In the genomic region with DNA sequence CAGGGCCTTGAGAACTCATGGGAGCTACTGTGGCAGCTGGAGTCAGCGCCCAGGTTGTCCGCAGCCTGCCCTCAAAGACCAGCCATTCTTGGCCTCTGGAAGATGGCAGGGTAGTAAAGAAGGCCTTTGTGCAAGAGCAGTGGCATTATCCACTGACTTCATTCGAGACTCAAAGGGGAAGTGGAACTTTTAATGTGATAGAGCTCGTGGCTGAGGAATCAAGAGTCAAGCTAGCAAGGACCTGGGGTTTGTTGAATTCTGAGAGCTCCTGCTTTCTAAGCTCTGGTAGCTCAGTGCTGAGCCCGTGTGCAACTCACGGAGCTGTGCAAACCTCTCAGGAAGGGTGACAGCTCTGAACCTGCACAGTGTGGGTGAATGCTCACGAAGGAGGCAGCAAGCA, we compare ENCODE assay signal across 19 mouse cellular contexts. TPM values are rescaled to one million over a fixed set of nuclear protein-coding genes. Genes with fewer than 3 reads are reported as not detected.
DNase-seq lines count a peak whose midpoint lies in the region; ATAC-seq and TF ChIP-seq lines count a peak whose summit lies in the region.
"Had no signal": no experiment of that assay in that cellular context is flagged by ENCODE, and none has a peak within 500 bp of the region (broad histone marks: within the 10 kb centered on the region; RNA-seq: fewer than 3 reads in every experiment).

No protein-coding gene starts in this region.

- DNase-seq in layer of hippocampus, adult 2 months (ENCODE audit: low spot score in 2 of 2): no peak
- DNase-seq in layer of hippocampus, postnatal 25 days (ENCODE audit: extremely low spot score in 1 of 2, low spot score in 1 of 2): no peak
- DNase-seq in MEL-GATA-1-ER (ENCODE audit: extremely low read depth, low read depth): peak; percentile 47
- DNase-seq in cerebellum, postnatal 10 days: no peak
- DNase-seq in heart, postnatal 36 days: no peak
- DNase-seq: cerebellum, adult 8-10 months; gastrocnemius, adult 2 months; heart, adult 18-20 months; heart, postnatal 10 days; lung, postnatal 36 days; right cerebral cortex, postnatal 25 days; thymus, adult 18-20 months had no signal

- intact Hi-C loops in heart, postnatal 36 days (cut with DNase I): no loop called here

- no peak overlapping the region for H3K4me3 ChIP-seq in layer of hippocampus, adult 2 months
- H3K4me3 ChIP-seq: gastrocnemius, adult 2 months; intestine, embryonic 15.5 days; neural tube, embryonic 13.5 days had no signal

- TF ChIP-seq CTCF in layer of hippocampus, adult 2 months (conservative IDR thresholded peaks at IDR 0.05): no peak

- H3K27ac ChIP-seq in layer of hippocampus, adult 2 months: peak overlapping the region; percentile 74
- H3K27ac ChIP-seq: gastrocnemius, adult 2 months; intestine, embryonic 15.5 days; kidney, postnatal 0 days; neural tube, embryonic 13.5 days had no signal

- ATAC-seq in granulocyte monocyte progenitor cell, adult 5-6 weeks (replicated peaks; ENCODE audit: poor library complexity, severe bottlenecking): peak; percentile 42
- ATAC-seq in megakaryocyte progenitor cell, adult 5-6 weeks (replicated peaks; ENCODE audit: poor library complexity): peak; percentile 10; the same call in 1 of the 2 replicates
- ATAC-seq: activated CD4-positive, CD25-positive, alpha-beta regulatory T cell, adult 4 months; forebrain, embryonic 16.5 days; intestine, embryonic 15.5 days had no signal

RNA-seq across cellular contexts. Expression of a gene that starts 5.6 kb away (rescaled TPM):
- 10 to 100 TPM; 45.7 to 47.5 TPM for total RNA-seq in layer of hippocampus, adult 2 months (2021)
- total RNA-seq in layer of hippocampus, postnatal 25 days (2021): 10 to 100 TPM; 35.9 to 47.2 TPM
- total RNA-seq in granulocyte monocyte progenitor cell, adult 5-6 weeks (2014; fragmentation: Nextera tagmentation): 113 and 128 TPM in 2 replicates
- 77.9 and 117 TPM in 2 replicates for total RNA-seq in granulocyte monocyte progenitor cell, adult 5-6 weeks (2017)
- 84.7 and 88.9 TPM in 2 replicates for total RNA-seq in megakaryocyte progenitor cell, adult 5-6 weeks (2015)
- 73.6 and 81.1 TPM in 2 replicates for total RNA-seq in megakaryocyte progenitor cell, adult 5-6 weeks (2017)
- total RNA-seq in heart, postnatal 36 days (2021): 10 to 100 TPM; 28.7 to 32.0 TPM

RNA-seq across cellular contexts. Expression of a gene that starts 6.4 kb away (rescaled TPM):
- total RNA-seq in layer of hippocampus, adult 2 months (2021): 10 to 100 TPM; 39.6 to 48.8 TPM
- 10 to 100 TPM; 41.1 to 43.1 TPM for total RNA-seq in layer of hippocampus, postnatal 25 days (2021)
- 271 and 278 TPM in 2 replicates for total RNA-seq in granulocyte monocyte progenitor cell, adult 5-6 weeks (2014; fragmentation: Nextera tagmentation)
- 310 and 331 TPM in 2 replicates for total RNA-seq in granulocyte monocyte progenitor cell, adult 5-6 weeks (2017)
- total RNA-seq in megakaryocyte progenitor cell, adult 5-6 weeks (2015): 264 and 290 TPM in 2 replicates
- 298 and 323 TPM in 2 replicates for total RNA-seq in megakaryocyte progenitor cell, adult 5-6 weeks (2017)
- total RNA-seq in heart, postnatal 36 days (2021): 10 to 100 TPM; 30.9 to 42.3 TPM

RNA-seq across cellular contexts. Expression of a gene that starts 42.4 kb away (rescaled TPM):
- 100 to 1,000 TPM; 136 to 154 TPM for total RNA-seq in layer of hippocampus, adult 2 months (2021)
- 100 to 1,000 TPM; 162 to 172 TPM for total RNA-seq in layer of hippocampus, postnatal 25 days (2021)
- 44.4 and 76.8 TPM in 2 replicates for total RNA-seq in granulocyte monocyte progenitor cell, adult 5-6 weeks (2014; fragmentation: Nextera tagmentation)
- total RNA-seq in granulocyte monocyte progenitor cell, adult 5-6 weeks (2017): 44.0 and 57.4 TPM in 2 replicates
- total RNA-seq in megakaryocyte progenitor cell, adult 5-6 weeks (2015): 61.6 and 65.6 TPM in 2 replicates
- total RNA-seq in megakaryocyte progenitor cell, adult 5-6 weeks (2017): 35.0 and 36.2 TPM in 2 replicates
- total RNA-seq in heart, postnatal 36 days (2021): 1 to 10 TPM; 5.2 to 5.9 TPM

Comparison
In these comparisons a context has a peak if more than half of its experiments do, and no peak if none do; other contexts are left out.
1. RNA of a gene that starts 6.4 kb away (total RNA-seq): 271 to 331 TPM in granulocyte monocyte progenitor cell, adult 5-6 weeks and 264 to 323 TPM in megakaryocyte progenitor cell, adult 5-6 weeks; 39.6 to 48.8 TPM in layer of hippocampus, adult 2 months, 41.1 to 43.1 TPM in layer of hippocampus, postnatal 25 days and 30.9 to 42.3 TPM in heart, postnatal 36 days; every median in the first group is over 4 times any median in the second.
2. RNA of a gene that starts 42.4 kb away (total RNA-seq): 162 to 172 TPM in layer of hippocampus, postnatal 25 days, 136 to 154 TPM in layer of hippocampus, adult 2 months, 44.0 to 76.8 TPM in granulocyte monocyte progenitor cell, adult 5-6 weeks and 35.0 to 65.6 TPM in megakaryocyte progenitor cell, adult 5-6 weeks; 5.2 to 5.9 TPM in heart, postnatal 36 days; every median in the first group is over 4 times any median in the second.